ENCODE assay signal across 8 mouse cellular contexts in genomic region chr6:7983646-7983979, GRCm38 (mm10).
DNase-seq lines count a peak whose midpoint lies in the region; ATAC-seq and TF ChIP-seq lines count a peak whose summit lies in the region.

No protein-coding gene starts in this region.

- intact Hi-C loops in left cerebral cortex, postnatal 4 days (cut with DNase I) = no loop called here
- intact Hi-C loops in left cerebral cortex, postnatal 25 days (cut with DNase I) = loop anchor here (2.0 kb wide), 1 partner anchor 251 kb away; no protein-coding TSS in a partner anchor

- ATAC-seq in inflammation-experienced regulatory T-cells, adult 6 months = peak; percentile 46
- no peak for ATAC-seq in liver, postnatal 0 days
- ATAC-seq in neural tube, embryonic 14.5 days (ENCODE audit: low read depth) = peak; percentile 54

- 32% methylated on average over 7 of the region's 7 CpGs for WGBS in liver, postnatal 0 days (ENCODE audit: insufficient replicate concordance)
- WGBS in neural tube, embryonic 14.5 days = 22% methylated on average over 7 of the region's 7 CpGs

- H3K4me3 ChIP-seq in liver, postnatal 0 days (ENCODE audit: low read depth, low read length) = 0 out of 2 replicates have a peak overlapping the region, but pooled peaks have one; percentile 5
- H3K4me3 ChIP-seq in neural tube, embryonic 14.5 days (ENCODE audit: low read depth, low read length) = 0 out of 2 replicates have a peak overlapping the region, but pooled peaks have one; percentile 5

- no peaks in the 10 kb centered on the region for H3K4me1 ChIP-seq in liver, postnatal 0 days (ENCODE audit: insufficient read depth)
- H3K4me1 ChIP-seq in neural tube, embryonic 14.5 days (ENCODE audit: control insufficient read depth, insufficient read depth, low read length) = no peaks in the 10 kb centered on the region

- peak; percentile 61 for DNase-seq in left cerebral cortex, postnatal 4 days
- no peak for DNase-seq in left cerebral cortex, postnatal 25 days (ENCODE audit: low spot score in 2 of 2)
- DNase-seq in c-Kit-positive CD71-positive TER-119-positive erythroid progenitor cells, embryonic 14.5 days (ENCODE audit: low spot score) = peak; percentile 37
- DNase-seq in forelimb bud, embryonic 11.5 days (ENCODE audit: low read depth, low spot score) = peak; percentile 53
- DNase-seq in liver, postnatal 0 days = peak; percentile 73
- peak; percentile 54 for DNase-seq in urinary bladder, postnatal 25 days (ENCODE audit: low spot score)

- H3K27me3 ChIP-seq in liver, postnatal 0 days (ENCODE audit: insufficient read depth, low read length) = no peaks in the 10 kb centered on the region
- no peaks in the 10 kb centered on the region for H3K27me3 ChIP-seq in neural tube, embryonic 14.5 days (ENCODE audit: control insufficient read depth, insufficient read depth, low read length)

- H3K9me3 ChIP-seq in liver, postnatal 0 days (ENCODE audit: low read length) = no peaks in the 10 kb centered on the region
- no peaks in the 10 kb centered on the region for H3K9me3 ChIP-seq in neural tube, embryonic 14.5 days (ENCODE audit: control insufficient read depth, low read length)

- H3K9ac ChIP-seq in liver, postnatal 0 days (replicated peaks) = no peak overlapping the region
- H3K9ac ChIP-seq in neural tube, embryonic 14.5 days (replicated peaks; ENCODE audit: low read depth, low read length) = no peak overlapping the region

- H3K4me2 ChIP-seq in liver, postnatal 0 days (ENCODE audit: low read depth, low read length) = peak overlapping the region; percentile 51
- peak overlapping the region; percentile 23; the same call in 1 of the 2 replicates for H3K4me2 ChIP-seq in neural tube, embryonic 14.5 days (ENCODE audit: low read depth, low read length)

- H3K27ac ChIP-seq in liver, postnatal 0 days (ENCODE audit: low read depth) = no peak overlapping the region
- H3K27ac ChIP-seq in neural tube, embryonic 14.5 days (ENCODE audit: low read depth, low read length) = no peak overlapping the region

- TF ChIP-seq CTCF in liver, postnatal 0 days (IDR thresholded peaks at IDR 0.05; ENCODE audit: low read depth) = peak; percentile 69

- TF ChIP-seq EP300 in liver, postnatal 0 days (IDR thresholded peaks at IDR 0.05; ENCODE audit: low read depth) = no peak

- no peaks in the 10 kb centered on the region for H3K36me3 ChIP-seq in liver, postnatal 0 days (replicated peaks; ENCODE audit: insufficient read depth, low read length)
- no peaks in the 10 kb centered on the region for H3K36me3 ChIP-seq in neural tube, embryonic 14.5 days (ENCODE audit: control insufficient read depth, insufficient read depth, low read length)

Comparison
In these comparisons a context has a peak if more than half of its experiments do, and no peak if none do; other contexts are left out.
1. DNase-seq: peak in left cerebral cortex, postnatal 4 days (single experiment), c-Kit-positive CD71-positive TER-119-positive erythroid progenitor cells, embryonic 14.5 days (single experiment), forelimb bud, embryonic 11.5 days (single experiment), liver, postnatal 0 days (single experiment) and urinary bladder, postnatal 25 days (single experiment); none in left cerebral cortex, postnatal 25 days (0 of 2).